Mouse (Mus musculus): ENCODE measurements around the gene Gpr39.

Gpr39 gene

DNA sequence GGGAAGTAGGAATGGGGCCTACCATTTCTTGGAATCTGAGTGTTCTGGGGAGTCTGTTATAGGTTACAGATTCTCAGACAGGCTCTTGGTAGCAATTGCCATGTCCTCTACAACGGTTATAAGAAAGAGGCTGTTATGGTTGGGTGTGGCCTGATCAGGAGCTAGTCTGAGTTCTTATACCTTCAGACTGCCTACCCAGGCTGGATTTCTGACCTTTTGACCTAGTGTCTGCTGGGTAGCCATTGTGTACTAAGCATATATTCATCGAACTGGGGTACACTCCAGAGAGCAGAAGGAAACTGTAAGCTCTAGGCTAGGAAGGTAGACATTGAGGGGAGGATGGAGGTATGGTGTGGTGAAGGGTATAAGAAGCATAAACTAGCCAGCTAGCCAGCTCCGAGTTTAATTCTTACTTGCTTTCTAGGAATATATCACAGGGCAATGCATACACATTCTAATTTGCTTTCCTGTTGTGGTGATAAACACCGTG lies 24.4 kb downstream of the Gpr39 start:
- DNase-seq: no peak

DNA sequence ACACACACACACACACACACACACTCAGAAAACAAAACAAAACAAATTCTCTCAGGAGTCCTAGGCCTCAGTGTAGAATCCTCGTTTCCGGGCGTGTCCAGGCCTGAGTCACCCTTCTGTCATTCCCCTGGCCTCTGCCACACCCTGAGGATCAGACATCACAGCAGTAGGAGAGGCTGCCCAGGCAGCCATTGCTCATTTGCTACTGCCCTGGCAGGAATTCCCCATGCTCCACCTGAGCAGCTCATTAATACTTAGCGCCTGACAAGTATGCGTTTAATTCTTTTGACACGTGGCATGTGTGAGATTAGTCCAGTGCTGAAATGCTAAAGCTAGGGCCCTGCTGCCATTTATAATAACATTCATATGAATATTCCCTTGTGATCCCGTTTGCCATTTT lies 25.0 kb downstream of the Gpr39 start:
- DNase-seq: no peak

DNA sequence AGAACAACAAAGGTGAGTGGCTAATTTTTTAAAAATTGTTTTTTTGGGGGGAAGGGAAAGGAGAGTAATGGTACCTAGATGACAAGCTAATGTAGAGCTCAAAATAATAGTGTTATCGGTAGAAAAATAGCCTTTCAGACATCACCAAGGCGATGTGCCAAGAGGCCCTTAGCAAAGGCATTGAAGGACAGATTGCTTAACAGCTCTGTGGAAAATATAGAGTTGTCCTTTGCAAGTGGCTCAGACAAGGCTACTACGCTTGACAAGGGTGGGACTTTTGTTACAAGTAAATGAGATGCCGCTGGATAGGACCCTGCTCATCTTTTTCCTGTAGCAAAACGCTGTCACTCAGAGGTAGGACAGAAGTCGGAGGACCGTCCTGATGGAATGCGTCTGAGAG lies 25.5 kb downstream of the Gpr39 start:
- no peak for DNase-seq

DNA sequence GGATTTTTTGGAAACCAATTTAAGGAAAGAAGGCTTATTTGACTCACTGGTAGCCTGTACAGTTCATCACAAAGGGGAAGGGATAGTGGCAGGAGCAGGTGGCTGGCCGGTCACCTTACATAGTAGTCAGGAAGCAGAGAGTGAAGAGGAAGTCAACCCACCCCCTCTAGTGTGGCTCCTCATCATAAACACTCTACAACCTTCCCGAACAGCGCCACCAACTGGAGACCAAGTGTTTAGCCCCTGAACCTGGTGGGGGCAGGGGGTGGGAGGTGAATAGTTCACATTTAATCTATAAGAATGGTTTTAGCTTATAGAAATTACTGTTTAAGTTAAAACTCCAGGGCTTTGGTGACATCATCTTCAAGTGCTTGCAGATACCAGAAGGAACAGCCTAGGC lies 28.6 kb downstream of the Gpr39 start:
- DNase-seq: no peak

DNA sequence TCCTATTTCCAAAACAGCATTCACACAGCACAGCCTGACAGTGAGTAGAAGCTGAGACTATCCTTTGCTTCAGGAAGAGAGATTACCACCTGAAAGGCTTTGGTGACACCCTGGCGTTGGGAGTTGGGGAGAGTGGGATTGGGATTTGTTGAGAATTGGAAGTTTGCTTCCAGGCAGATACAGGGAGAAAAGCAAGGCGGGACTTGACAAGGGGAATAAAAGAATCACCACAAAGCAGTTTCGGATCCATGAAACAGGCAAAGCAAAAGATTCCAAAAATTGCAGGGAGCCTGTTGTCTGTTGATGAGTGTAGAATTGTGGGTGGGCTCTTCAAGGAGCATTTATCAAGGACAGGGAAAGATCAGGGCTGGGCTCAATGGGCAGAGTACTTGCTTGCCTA lies 38.5 kb downstream of the Gpr39 start:
- DNase-seq: no peak

DNA sequence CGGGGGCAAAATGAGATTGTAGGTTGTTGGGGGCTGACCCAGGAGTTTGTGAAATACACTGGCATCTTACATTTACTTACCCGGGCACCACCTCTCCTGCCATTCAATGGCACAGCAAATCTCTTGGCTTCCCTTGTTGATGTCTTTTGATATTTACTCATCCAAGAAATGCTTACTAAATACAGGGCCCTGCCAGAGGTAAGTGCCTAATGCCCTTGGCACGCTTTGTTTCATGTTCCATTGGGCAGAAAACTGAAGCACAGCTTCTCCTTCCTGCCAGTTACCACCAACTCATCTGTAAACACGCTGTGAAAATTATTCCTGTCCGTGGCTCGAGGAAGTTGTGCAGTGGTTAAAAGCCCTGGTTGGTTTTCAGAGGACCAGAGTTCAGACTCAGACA lies 39.4 kb downstream of the Gpr39 start:
- no peak for DNase-seq

DNA sequence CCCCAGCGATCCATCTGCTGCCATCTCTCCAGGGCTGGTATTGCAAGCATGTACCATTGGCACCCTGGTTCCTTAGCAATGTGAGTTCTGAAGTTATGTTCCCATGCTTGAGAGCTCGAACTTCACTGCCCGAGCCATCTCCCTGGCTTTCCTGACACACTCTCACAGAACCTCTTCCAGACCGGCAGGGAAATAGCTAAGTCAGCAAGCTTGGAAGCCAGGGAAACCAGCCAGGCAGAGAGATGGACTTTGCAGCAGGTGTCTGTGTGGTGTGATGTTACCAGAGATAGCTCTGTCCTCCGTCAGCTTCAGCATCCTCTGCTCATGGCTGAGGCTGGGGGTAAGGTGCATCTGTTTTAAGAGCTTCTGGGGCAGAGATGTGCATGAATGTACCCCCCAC lies 41.1 kb downstream of the Gpr39 start:
- no peak for DNase-seq

DNA sequence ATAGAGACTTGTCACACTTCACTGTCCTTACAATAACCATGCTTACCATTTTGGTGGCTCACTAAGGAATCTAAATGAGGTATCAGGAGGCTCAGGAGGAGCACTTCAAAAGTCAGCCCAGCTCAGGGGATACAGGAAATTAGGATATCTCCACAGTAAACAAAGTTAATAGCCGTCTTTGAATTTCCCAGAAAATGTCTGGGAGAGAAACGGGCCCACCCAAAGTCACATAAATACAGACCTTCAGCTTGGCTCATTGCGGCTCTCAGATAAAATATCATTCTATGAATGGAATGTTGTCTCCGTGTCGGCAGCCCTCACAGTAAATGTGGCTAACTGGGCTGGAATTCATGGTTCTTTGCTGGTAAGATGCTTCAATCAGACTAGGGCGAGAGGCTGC lies 42.3 kb downstream of the Gpr39 start:
- DNase-seq: no peak

DNA sequence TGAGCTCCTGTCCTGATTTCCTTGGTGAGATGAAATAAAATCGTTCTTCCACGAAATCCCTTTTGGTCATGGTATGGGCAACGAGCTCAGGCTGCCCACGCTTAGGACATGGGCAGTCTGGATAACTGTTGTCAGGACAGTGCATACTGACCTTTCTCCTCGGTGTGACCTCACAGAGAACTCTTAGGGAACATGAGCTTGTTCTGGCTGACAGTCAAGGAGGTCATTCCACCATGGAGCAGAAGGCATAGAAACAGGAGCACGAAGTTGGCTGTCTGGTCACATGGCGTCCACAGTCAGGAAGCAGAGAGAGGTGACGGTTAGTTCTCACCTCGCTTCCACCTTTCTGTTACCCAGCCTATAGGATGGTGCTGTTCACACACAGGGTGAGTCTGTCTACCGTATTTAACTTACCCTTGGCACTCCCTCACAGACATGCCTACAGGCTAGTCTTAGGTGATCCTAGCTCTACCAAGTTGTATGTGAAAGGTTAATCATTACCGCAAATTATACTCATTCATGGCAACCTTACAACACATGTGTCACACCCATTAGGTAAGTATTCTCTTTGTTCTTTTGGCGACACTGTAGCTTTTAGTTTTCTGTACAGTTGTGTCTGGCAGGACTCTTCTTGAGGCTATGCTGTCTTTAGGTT lies 44.4 kb downstream of the Gpr39 start:
- no peak for DNase-seq

DNA sequence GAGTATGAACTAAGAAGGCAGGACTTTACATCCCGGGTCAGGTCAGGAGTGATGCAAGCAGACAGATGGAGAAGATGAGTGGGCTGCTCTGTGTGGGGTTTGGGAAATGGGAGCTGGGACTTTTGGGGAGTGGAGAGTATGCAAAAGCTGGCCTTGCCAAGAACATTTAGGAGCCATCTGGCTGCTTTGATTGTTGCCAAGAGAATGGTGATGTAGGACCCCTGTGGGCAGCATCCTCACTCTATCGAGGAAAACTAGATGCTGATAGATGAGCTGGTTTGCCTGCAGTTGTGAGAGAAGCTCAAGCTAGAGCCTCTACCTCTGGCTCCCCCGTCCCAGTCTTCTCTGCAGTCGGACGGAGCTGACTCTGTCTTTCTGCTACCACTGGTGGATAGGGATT lies 47.5 kb downstream of the Gpr39 start:
- peak; percentile 20 for DNase-seq

DNA sequence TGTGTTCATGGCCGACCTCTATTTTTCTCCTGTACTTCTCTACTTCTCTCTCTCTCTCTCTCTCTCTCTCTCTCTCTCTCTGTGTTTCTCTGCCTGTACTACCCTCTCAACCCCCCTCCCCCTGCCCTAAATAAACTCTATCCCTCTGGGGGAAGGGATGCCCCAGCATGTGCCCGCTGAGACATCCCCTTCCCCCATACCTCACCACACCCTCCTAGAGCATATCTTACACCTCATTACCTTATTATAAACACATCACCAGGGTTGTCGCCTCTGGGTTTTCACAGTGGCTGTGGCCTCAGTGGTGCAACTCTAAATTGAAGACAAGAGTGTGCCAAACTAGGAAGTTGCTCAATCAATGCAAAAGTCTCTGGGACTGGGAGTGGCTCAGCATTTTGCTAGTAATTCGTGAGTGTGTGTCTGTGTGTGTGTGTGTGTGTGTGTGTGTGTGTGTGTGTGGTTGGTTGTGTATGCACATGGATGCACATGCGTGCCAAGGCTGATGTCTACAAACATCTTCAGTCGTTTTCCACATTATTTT lies 52.3 kb downstream of the Gpr39 start:
- no peak for DNase-seq

DNA sequence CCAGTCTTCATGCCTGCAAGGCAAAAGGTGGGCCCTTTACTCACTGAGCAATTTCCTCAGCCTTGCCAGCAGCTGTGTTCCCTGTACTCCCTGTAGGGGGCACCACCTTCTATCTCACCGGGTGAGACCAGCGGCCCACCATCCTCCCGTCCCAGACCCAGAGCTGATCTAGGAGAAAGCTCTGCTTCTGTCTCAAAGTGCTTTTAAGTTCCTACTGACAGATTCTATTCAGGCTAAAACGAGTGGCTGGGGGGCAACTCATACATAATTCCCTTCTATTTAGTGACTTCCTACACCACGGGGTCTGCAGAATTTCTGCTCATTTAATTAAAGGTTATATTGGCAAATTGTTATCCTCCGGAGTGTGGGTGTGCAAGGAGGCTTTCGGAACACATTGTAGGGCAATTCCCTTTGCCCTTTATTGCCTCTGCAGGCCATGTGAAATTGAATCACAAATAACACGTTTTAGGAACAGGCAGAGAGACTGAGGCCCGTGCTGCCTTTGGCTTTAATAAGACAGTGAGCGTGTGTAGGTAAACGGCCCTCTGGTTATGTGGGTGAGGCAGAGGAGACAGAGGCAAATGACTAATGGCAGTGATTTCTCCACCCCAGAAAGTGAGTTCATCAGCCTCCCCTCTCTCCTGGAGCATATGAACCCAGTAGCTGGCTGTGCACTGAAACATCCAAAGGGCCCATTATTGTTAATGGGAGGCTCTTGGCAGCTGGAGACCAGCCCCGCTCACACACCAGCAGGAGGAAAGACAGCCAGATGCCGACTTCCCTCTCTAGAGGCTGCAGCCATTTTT lies 53.1 kb downstream of the Gpr39 start:
- DNase-seq: no peak

DNA sequence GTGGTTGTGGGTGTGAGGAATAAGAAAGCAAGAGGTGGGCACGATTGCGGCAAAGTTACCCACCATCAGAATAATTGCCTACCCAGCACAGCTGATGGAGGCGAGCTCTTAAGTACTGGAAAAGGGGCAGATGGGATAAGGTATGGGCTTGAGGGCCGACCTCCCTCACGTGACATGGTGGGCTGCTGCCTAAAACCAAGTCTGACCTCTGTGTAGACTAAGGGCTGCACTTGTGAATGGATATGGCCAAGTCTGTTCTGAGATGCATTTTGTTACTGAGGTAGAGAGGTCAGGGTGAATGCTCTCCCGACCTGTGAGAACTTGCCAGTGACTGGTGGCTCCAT lies 53.7 kb downstream of the Gpr39 start:
- DNase-seq: no peak

DNA sequence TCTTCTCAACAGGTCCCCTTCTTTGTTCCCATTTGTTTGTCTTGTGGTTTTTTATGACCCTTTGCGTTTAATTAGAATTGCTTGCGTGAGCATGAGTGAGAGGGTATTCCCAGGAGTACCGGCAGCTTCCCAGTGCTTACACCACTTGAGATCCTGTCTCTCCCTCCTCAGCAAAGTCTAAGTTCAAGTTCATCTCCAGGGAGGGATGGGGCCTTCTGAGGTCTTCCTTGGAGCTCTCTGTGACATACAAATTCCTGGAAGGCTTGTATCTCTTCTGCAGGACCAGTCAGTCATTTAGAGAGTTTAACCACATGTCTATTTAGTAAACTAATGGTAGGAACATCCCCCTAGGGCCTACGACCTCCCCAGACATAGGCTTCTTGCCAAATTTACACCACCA lies 55.1 kb downstream of the Gpr39 start:
- no peak for DNase-seq

DNA sequence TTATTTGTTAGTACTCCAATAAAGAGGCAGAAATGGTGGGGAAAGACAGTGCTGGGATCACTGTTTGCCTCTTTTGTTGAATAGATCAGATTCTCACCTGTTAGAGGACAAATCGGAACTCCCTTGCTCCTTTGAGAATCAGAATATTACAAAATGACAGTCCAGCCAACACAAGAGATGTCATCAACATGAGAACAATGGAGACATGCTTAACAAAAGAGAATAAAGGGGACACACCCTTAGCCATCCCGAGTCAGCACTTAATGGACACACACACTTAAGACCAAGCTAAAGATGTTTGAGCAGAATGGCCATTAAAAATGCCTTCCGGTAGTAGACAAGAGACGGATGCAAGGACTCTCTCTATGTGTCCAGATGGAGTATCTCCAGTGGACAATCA lies 68.0 kb downstream of the Gpr39 start:
- no peak for DNase-seq

DNA sequence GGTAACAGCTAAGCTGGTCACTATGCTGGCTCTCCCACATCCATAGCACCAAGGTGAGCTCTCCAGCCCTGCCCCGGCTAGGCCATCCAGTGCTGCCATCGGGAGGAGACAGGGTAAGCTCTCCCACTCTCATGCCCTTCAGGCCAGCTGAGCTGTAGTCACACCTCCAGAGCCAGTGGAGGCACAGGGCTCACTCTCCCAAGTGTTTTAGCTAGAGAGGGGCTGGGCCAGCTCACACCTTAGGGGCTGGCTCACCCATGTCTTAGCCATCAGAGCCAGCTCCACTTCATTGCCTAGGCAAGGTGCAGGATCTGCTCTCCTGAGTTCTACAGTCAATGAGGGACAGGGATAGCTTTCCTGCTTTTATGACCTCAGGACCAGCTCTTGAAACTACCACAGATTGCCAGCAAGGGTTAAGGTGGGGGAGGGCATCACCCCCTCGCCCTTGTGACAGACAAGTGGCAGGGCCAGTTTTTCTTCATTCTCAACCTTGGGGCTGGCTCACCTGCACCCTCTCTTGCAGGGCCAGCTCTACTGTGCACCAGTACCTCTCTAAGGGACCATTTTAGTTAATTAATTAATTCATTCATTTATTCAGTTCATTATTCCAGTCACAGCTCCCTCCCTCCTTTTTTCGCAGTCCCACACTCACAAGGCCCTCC lies 78.7 kb downstream of the Gpr39 start:
- DNase-seq: no peak

DNA sequence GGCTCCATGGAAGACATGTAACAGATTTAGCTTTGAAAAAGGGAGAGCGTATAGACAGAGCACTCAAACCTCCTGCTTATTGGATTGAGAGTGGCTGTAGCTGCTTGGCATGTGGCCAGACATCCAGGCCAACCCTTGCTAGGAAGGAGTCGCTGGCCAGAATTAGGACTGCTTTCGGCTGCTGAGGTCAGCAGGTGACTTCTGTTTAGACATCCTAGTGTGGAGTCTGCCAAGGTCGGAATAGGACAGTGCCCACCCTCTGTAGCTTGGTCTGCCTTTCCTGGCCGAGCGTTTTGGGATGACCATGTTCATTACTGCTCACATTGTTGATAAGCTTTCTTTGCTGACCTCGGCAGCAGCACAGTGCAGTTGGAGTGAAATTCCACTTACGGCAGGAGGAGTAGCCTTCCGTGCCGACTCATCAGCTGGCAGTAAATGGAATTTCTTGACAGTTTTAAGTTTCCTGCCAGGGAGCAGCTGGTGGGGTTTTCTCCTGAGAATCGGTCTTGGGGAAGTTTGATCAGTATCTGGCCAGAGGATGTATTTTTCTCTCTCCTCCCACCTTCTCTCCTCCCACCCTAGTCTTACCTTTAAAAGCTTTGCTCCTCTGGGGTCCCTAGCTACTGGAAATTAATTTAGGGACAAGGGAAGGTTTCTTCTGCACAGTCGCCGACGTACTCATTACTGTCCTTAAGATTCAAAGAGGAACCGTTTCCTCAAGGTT lies 83.3 kb downstream of the Gpr39 start:
- peak; percentile 41 for DNase-seq

DNA sequence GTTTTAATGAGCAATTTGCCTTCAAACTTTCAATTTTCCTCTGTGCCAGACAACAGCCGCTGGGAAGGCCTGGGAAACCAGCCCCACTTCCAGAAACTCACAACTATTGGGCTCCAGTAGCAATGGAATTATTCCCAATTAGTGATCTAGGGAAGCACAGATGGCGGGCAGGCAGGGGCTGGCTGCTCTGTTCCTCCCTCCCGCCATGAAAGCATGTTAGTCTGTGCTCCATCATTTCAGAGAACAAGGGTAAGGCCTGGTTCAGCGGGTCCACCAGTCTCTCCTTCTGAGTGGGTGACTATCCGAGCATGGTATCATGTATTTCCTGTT lies 83.9 kb downstream of the Gpr39 start:
- peak; percentile 3 for DNase-seq

DNA sequence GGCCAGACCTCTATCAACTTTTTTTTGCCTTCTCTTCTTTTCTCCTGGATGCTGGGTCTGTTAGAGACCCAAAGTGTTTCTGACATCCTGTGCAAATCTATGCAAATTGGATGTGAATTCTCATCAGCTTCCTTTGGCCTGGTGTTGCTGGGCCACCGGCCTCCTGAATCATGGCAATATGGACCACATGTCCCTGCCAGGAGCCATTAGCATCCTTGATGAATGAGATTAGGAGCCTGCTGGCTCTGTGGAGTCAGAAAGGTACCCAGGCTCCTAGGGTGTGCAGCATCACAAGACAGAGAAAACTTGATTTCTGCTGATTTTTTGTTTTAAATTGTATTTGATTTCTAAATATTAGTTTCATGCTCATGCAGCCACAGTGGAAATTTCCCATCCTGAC lies 85.3 kb downstream of the Gpr39 start:
- DNase-seq: no peak

DNA sequence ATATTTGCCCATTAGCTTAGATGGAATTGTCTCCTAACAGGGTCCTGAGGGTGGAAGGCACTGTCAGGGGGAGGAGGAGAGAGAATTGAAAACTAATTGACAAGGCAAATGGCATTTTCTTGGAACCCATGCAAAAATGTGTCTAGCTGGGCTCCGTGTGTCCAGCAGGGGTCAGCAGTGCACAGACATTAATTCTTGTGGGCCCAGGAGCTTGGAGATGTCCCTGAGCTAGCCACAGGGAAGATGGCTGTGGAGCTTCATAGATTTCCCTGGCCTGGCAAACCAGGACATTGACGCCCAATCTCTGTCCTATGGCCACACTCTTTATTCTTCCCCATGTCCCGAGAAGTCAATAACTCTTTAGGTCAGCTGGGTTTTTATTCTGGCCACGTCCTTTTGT lies 113.0 kb downstream of the Gpr39 start:
- DNase-seq: peak; percentile 80

DNA sequence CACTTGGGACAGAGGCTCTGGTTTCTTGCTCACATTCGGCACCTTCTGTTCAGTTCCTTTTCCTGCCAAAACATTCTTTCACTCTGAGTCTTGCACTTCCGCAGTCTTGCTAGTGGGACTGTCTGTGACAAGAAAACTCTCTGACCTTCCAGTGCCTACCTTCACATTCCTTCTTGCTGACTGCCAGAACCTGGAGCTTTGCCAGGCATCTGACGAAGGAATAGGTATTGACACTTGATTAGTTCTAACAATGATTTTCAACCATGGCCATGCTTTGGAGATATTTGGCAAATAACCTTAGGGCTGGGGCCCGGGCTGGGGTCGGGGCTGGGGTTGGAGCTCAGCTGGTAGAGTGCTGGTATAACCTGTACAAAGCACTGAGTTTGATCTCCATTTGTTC lies 123.7 kb downstream of the Gpr39 start:
- DNase-seq: no peak

DNA sequence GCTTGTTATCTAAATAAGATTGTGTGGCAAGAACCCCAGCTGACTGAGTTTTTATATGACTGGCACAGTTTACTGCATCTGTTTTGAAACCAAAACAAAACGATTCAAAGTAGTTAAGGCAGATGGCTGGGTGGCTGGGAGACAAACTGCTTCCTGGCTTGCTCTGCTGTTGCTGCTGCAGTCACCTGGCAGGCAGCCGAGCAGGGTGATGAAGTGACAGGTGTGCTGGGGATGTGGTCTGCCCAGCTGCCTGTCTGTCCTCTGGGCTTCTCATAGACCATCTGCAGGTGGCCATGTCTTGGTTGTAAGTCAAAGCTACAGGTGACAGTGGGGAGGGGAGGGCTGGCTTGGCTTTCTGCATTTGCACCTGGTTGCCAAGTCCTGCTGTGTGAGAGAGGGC lies 131.6 kb downstream of the Gpr39 start:
- DNase-seq: peak; percentile 61

DNA sequence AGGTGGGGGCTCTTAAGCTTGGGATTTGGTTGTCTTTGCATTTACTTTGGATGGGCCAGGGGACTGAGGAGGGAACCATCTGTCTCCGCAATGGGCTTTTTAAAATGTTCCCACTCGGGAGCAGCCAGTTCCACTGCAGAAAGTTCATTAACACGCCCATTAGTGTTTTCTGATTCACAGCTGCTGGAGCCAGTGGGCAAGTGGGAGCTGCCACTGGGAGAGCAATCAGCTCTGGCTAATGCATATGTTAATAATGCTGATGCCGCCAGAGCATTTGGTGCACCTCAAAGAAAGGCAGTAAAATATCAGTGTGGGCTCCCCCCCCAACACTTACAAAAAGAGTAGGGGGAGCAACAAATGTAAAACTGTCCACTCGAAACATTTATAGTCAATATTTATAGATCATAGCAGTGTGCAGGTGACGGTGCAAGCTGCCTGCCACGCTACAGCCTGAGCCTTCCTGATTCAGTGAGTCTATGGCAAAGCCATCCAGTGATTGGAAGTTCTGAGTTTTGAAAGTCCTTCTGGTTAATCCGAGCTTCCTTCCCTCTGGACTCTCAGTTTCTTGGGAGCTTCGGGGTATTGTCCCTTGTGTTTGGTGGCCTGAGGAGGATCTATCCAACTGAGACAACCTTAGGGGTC lies 136.5 kb downstream of the Gpr39 start:
- DNase-seq: no peak

All from right cerebral cortex, postnatal 4 days (tissue).